Mouse (Mus musculus) spleen, adult 2 months (tissue): ENCODE measurements at regions not wholly inside any gene's neighbourhood (a gene's known extent, or its start where the extent isn't known, plus 50 kb on each side); places are given as distances from the start of the nearest gene placed in this dataset.

Source experiments
- CTCF ChIP-seq: fragments of 200-500 bp; IDR thresholded peaks from 2 replicates; pipeline ENCODE4 v1.5.1; 2011; ENCODE audit warnings: mild to moderate bottlenecking, inconsistent platforms; ENCODE audit not compliant: insufficient read depth, insufficient read length, insufficient replicate concordance; ENCODE audit errors: extremely low read depth
- POLR2A ChIP-seq: fragments of 200-500 bp; IDR thresholded peaks from 2 replicates; pipeline ENCODE4 v1.6.1; 2011; ENCODE audit warnings: low read depth, low read length, inconsistent platforms

DNA sequence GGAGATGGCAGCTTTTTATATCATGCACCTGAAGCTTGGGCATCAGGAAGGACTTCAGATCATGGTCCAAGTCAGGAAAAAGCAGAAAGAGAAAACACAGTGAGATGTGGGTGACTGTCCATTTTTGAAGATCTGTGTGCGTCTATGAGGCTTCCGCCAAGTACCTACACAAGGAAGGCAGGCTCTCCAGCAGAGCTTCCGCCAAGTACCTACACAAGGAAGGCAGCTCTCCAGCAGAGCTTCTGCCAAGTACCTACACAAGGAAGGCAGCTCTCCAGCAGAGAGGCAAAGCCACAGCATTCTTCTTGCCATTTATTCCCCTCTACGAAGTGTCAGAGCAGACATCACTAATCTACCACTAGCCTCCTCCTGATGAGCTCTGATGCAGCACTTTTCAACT lies 231.1 kb upstream of the Eif4g2 start:
- TF ChIP-seq POLR2A (no peak), CTCF (no peak)
